Mouse (Mus musculus) heart, adult 2 months (tissue): Measurements from ENCODE around the gene Gm10282. TPM values are rescaled to one million over a fixed set of nuclear protein-coding genes. Genes with fewer than 3 reads are reported as not detected.

Experiments used
- DNase-seq, 2 experiments: peaks; one replicate each; pipeline ENCODE4 v3.0.0; 2021
- H3K27ac ChIP-seq: fragments of 200-600 bp; 2 replicates; pipeline ENCODE4 v1.8.1; 2022
- H3K27me3 ChIP-seq: fragments of 200-500 bp; 2 replicates; pipeline ENCODE4 v1.6.1; 2012; ENCODE audit warnings: mild to moderate bottlenecking, low read length, inconsistent platforms, mixed read lengths; ENCODE audit not compliant: control insufficient read depth, insufficient read depth
- H3K36me3 ChIP-seq: fragments of 200-500 bp; 2 replicates; pipeline ENCODE4 v1.6.1; 2012; ENCODE audit warnings: low read length, inconsistent platforms; ENCODE audit not compliant: control insufficient read depth, insufficient read depth
- H3K4me1 ChIP-seq: fragments of 200-500 bp; 2 replicates; pipeline ENCODE4 v1.6.1; 2011; ENCODE audit warnings: low read length; ENCODE audit not compliant: control insufficient read depth, insufficient read depth
- H3K4me3 ChIP-seq: fragments of 200-600 bp; 2 replicates; pipeline ENCODE4 v1.8.1; 2022
- H3K79me2 ChIP-seq: fragments of 200-500 bp; replicated peaks from 2 replicates; pipeline ENCODE4 v1.6.1; 2012; ENCODE audit warnings: mild to moderate bottlenecking, inconsistent platforms, low read length, moderate library complexity, mixed read lengths; ENCODE audit not compliant: control insufficient read depth, insufficient read depth
- H3K9ac ChIP-seq: fragments of 200-500 bp; 2 replicates; pipeline ENCODE4 v1.6.1; 2012; ENCODE audit warnings: low read depth, mild to moderate bottlenecking, control low read depth, inconsistent platforms, low read length, mixed read lengths
- CTCF ChIP-seq: fragments of 200-600 bp; IDR thresholded peaks from 2 replicates; pipeline ENCODE4 v1.8.1; 2022; ENCODE audit warnings: antibody characterized with exemption, mild to moderate bottlenecking, moderate library complexity
- EP300 ChIP-seq: fragments of 200-500 bp; IDR thresholded peaks from 2 replicates; pipeline ENCODE4 v1.6.1; 2011; ENCODE audit warnings: low read depth, low read length, control low read depth; ENCODE audit not compliant: insufficient read depth
- POLR2A ChIP-seq: fragments of 200-500 bp; IDR thresholded peaks from 2 replicates; pipeline ENCODE4 v1.6.1; 2011; ENCODE audit warnings: mild to moderate bottlenecking, low read depth, low read length, control low read depth; ENCODE audit not compliant: insufficient read depth
- WGBS: fragments of 180-500 bp; shearing (Covaris S2); methylation state at CpG from one replicate; pipeline ENCODE4 v1.1.7; 2018; 5-methylcytosine and 5-hydroxymethylcytosine counted together
- intact Hi-C: fragments of 180-260 bp; cut with DNase I; formaldehyde crosslinking; loops from one replicate; pipeline ENCODE4 v1.15.1; 2025
- polyA plus RNA-seq: library from polyadenylated mRNA; depleted of rRNA; stranded (reverse); fragments of >200 nt; gene quantifications from 2 replicates; pipeline ENCODE4 v1.2.3, GENCODE M21; 2012; rRNA removed
- total RNA-seq, 2 experiments: library from RNA; stranded (reverse); gene quantifications; 2 replicates each; pipeline ENCODE4 v1.2.3; 2021

Gm10282 gene
- total and polyA plus RNA-seq, 3 experiments, result 2.9 to 8.5 (median 6.7) TPM

GRCm38 (mm10) chr8:72261431-72261830 is 43.6 kb downstream of the Gm10282 start:
- Histone ChIP-seq H3K79me2 (no peaks in the 10 kb centered on the region), H3K4me3 (no peak overlapping the region), H3K27me3 (no peaks in the 10 kb centered on the region), H3K36me3 (peaks cover 2% of the 10 kb centered on the region), H3K4me1 (peaks cover 24% of the 10 kb centered on the region), H3K27ac (peak overlapping the region; percentile 61), H3K9ac (no peak overlapping the region)
- intact Hi-C loops, result no loop called here
- no peak for DNase-seq
- TF ChIP-seq EP300 (no peak), POLR2A (no peak), CTCF (no peak)

DNA sequence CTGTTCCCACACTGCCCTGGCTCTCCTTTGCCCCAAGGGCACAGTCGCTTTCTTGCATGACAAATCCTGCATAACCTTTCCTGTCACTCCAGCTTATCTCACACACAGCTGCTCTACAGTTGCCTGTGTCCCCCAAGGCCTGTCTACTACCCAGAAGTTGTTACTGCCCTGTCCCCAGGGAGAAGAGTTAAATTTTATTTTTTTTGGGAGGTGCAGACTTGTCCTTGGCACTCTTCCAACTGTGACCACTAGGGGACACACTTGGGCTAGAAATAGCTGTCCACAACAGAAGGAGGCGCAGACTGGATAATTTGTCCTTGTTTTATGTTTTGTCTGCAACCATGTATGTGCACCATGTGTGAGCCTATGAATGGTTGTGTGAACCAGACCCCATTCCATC is 44.0 kb downstream of the Gm10282 start:
- 2% methylated on average over 2 of the region's 2 CpGs for WGBS
- TF ChIP-seq POLR2A (peak; percentile 34; the same call in 1 of the 2 replicates), EP300 (peak; percentile 84), CTCF (peak; percentile 86)
- intact Hi-C loops, result no loop called here
- Histone ChIP-seq H3K9ac (peak overlapping the region; percentile 5), H3K4me3 (no peak overlapping the region), H3K36me3 (peaks cover 2% of the 10 kb centered on the region), H3K4me1 (peaks cover 24% of the 10 kb centered on the region), H3K27ac (peak overlapping the region; percentile 61), H3K79me2 (no peaks in the 10 kb centered on the region), H3K27me3 (no peaks in the 10 kb centered on the region)
- peak; percentile 60 to 71 for DNase-seq

- Histone ChIP-seq H3K4me3 (no peak overlapping the region), H3K79me2 (no peaks in the 10 kb centered on the region), H3K9ac (peak overlapping the region; percentile 5), H3K27me3 (no peaks in the 10 kb centered on the region), H3K4me1 (peaks cover 20% of the 10 kb centered on the region), H3K36me3 (peaks cover 2% of the 10 kb centered on the region), H3K27ac (peak overlapping the region; percentile 61)
- WGBS, result 27% methylated on average over 4 of the region's 4 CpGs
- TF ChIP-seq EP300, result no peak
- TF ChIP-seq CTCF, result no peak
- no peak for TF ChIP-seq POLR2A
- intact Hi-C loops, result no loop called here
- DNase-seq, result no peak
Measured at GRCm38 (mm10) chr8:72260585-72260984, 44.5 kb downstream of the Gm10282 start.

GRCm38 (mm10) chr8:72259862-72260261 is 45.2 kb downstream of the Gm10282 start:
- H3K27ac ChIP-seq, result peak overlapping the region; percentile 61; the same call in 1 of the 2 replicates
- DNase-seq, result no peak
- H3K4me3 ChIP-seq, result no peak overlapping the region
- WGBS, result 57% methylated on average over 2 of the region's 2 CpGs
- peaks cover 2% of the 10 kb centered on the region; the same call in 1 of the 2 replicates for H3K36me3 ChIP-seq
- no peaks in the 10 kb centered on the region for H3K79me2 ChIP-seq
- no peaks in the 10 kb centered on the region for H3K27me3 ChIP-seq
- no peak overlapping the region for H3K9ac ChIP-seq
- intact Hi-C loops, result loop anchor here (5.0 kb wide), 1 partner anchor 83 kb away; no protein-coding TSS in a partner anchor
- TF ChIP-seq POLR2A (no peak), CTCF (no peak), EP300 (no peak)
- H3K4me1 ChIP-seq, result peaks cover 17% of the 10 kb centered on the region

- Histone ChIP-seq H3K36me3 (peaks cover 2% of the 10 kb centered on the region; the same call in 1 of the 2 replicates), H3K27me3 (no peaks in the 10 kb centered on the region), H3K79me2 (no peaks in the 10 kb centered on the region), H3K4me3 (no peak overlapping the region), H3K27ac (no peak overlapping the region), H3K4me1 (peaks cover 16% of the 10 kb centered on the region), H3K9ac (no peak overlapping the region)
- intact Hi-C loops, result loop anchor here (5.0 kb wide), 1 partner anchor 81 kb away; no protein-coding TSS in a partner anchor
- TF ChIP-seq EP300 (no peak), POLR2A (no peak), CTCF (no peak)
- DNase-seq, result no peak
- 80% methylated on average over 1 of the region's 1 CpGs for WGBS
Measured at GRCm38 (mm10) chr8:72257902-72258238, 47.2 kb downstream of the Gm10282 start.

GRCm38 (mm10) chr8:72257171-72257901 is 47.7 kb downstream of the Gm10282 start:
- DNase-seq, result no peak
- no peak overlapping the region for H3K27ac ChIP-seq
- H3K9ac ChIP-seq, result no peak overlapping the region
- WGBS, result 55% methylated on average over 7 of the region's 7 CpGs
- H3K79me2 ChIP-seq, result no peaks in the 10 kb centered on the region
- peaks cover 15% of the 10 kb centered on the region for H3K4me1 ChIP-seq
- intact Hi-C loops, result loop anchor here (5.0 kb wide), 1 partner anchor 80 kb away; no protein-coding TSS in a partner anchor
- H3K36me3 ChIP-seq, result peaks cover 2% of the 10 kb centered on the region; the same call in 1 of the 2 replicates
- H3K27me3 ChIP-seq, result no peaks in the 10 kb centered on the region
- TF ChIP-seq CTCF (peak; percentile 70), EP300 (no peak), POLR2A (no peak)
- H3K4me3 ChIP-seq, result no peak overlapping the region

Other genes with a start within 250 kb of the Gm10282 start
- not detected for gene Olfr373, start 222.1 kb downstream of the Gm10282 start, total RNA-seq
- not detected in 2 replicates for gene Olfr373, start 222.1 kb downstream of the Gm10282 start, polyA plus RNA-seq
- gene Olfr374, start 198.2 kb downstream of the Gm10282 start, total RNA-seq, result not detected
- gene Olfr374, start 198.2 kb downstream of the Gm10282 start, polyA plus RNA-seq, result not detected in 2 replicates
- 100 to 1,000 TPM in 1 of 2 experiments, 10 to 100 TPM in 1; 81.4 to 106 TPM for gene Tpm4, start 170.3 kb downstream of the Gm10282 start, total RNA-seq
- 49.9 and 73.3 TPM in 2 replicates for gene Tpm4, start 170.3 kb downstream of the Gm10282 start, polyA plus RNA-seq
- 10 to 100 TPM; 23.6 to 24.2 TPM for gene Rab8a, start 144.1 kb downstream of the Gm10282 start, total RNA-seq
- 40.9 and 52.2 TPM in 2 replicates for gene Rab8a, start 144.1 kb downstream of the Gm10282 start, polyA plus RNA-seq
- not detected for gene Hsh2d, start 115.6 kb downstream of the Gm10282 start, total RNA-seq
- gene Hsh2d, start 115.6 kb downstream of the Gm10282 start, polyA plus RNA-seq, result 0.18 and 0.55 TPM in 2 replicates
- gene Cib3, start 92.4 kb downstream of the Gm10282 start, total RNA-seq, result 1 to 10 TPM in 1 of 2 experiments, under 1 TPM in 1; 0.66 to 1.5 TPM
- 1.1 TPM in 2 replicates for gene Cib3, start 92.4 kb downstream of the Gm10282 start, polyA plus RNA-seq
- not detected for gene Gm11034, start 91.6 kb downstream of the Gm10282 start, total RNA-seq
- not detected in 2 replicates for gene Gm11034, start 91.6 kb downstream of the Gm10282 start, polyA plus RNA-seq
- 10 to 100 TPM; 21.4 to 23.2 TPM for gene Fam32a, start 85.5 kb downstream of the Gm10282 start, total RNA-seq
- gene Fam32a, start 85.5 kb downstream of the Gm10282 start, polyA plus RNA-seq, result 21.2 and 29.9 TPM in 2 replicates
- 10 to 100 TPM; 44.6 to 48.8 TPM for gene Ap1m1, start 65.2 kb downstream of the Gm10282 start, total RNA-seq
- 74.3 and 77.0 TPM in 2 replicates for gene Ap1m1, start 65.2 kb downstream of the Gm10282 start, polyA plus RNA-seq
- gene Klf2, start 13.8 kb upstream of the Gm10282 start, total RNA-seq, result 10 to 100 TPM; 76.0 to 92.7 TPM
- 21.1 and 42.6 TPM in 2 replicates for gene Klf2, start 13.8 kb upstream of the Gm10282 start, polyA plus RNA-seq
- gene Eps15l1, start 116.2 kb upstream of the Gm10282 start, total RNA-seq, result 10 to 100 TPM; 36.2 to 39.6 TPM
- gene Eps15l1, start 116.2 kb upstream of the Gm10282 start, polyA plus RNA-seq, result 34.0 and 46.4 TPM in 2 replicates
- 10 to 100 TPM; 20.3 to 25.1 TPM for gene Calr3, start 138.6 kb upstream of the Gm10282 start, total RNA-seq
- 5.7 and 19.9 TPM in 2 replicates for gene Calr3, start 138.6 kb upstream of the Gm10282 start, polyA plus RNA-seq
- 1 to 10 TPM; 4.0 to 4.7 TPM for gene 1700030K09Rik, start 138.6 kb upstream of the Gm10282 start, total RNA-seq
- gene 1700030K09Rik, start 138.6 kb upstream of the Gm10282 start, polyA plus RNA-seq, result 5.0 and 5.7 TPM in 2 replicates
- gene Cherp, start 170.0 kb upstream of the Gm10282 start, total RNA-seq, result 10 to 100 TPM; 38.7 to 40.0 TPM
- 22.3 and 25.4 TPM in 2 replicates for gene Cherp, start 170.0 kb upstream of the Gm10282 start, polyA plus RNA-seq
- gene Slc35e1, start 187.4 kb upstream of the Gm10282 start, total RNA-seq, result 10 to 100 TPM; 68.0 to 85.7 TPM
- gene Slc35e1, start 187.4 kb upstream of the Gm10282 start, polyA plus RNA-seq, result 83.2 and 110 TPM in 2 replicates
- gene Med26, start 243.0 kb upstream of the Gm10282 start, total RNA-seq, result 1 to 10 TPM; 9.3 to 9.5 TPM
- 6.9 and 7.0 TPM in 2 replicates for gene Med26, start 243.0 kb upstream of the Gm10282 start, polyA plus RNA-seq